Mouse (Mus musculus) megakaryocyte, embryonic 14.5 days (primary cell): ENCODE measurements around the gene Hist1h2bn. TPM values are rescaled to one million over a fixed set of nuclear protein-coding genes. Genes with fewer than 3 reads are reported as not detected.
"Not testable (repeated sequence)": the region's sequence is repeated elsewhere in the genome, so short reads cannot be mapped to it uniquely, and the experiment has no call there.

Experiments
- H3K27me3 ChIP-seq: replicated peaks from 2 replicates; pipeline ENCODE3; 2012; ENCODE audit warnings: inconsistent platforms
- H3K36me3 ChIP-seq: replicated peaks from 2 replicates; pipeline ENCODE3; 2012; ENCODE audit warnings: low read length, inconsistent platforms, mixed read lengths
- H3K4me1 ChIP-seq: 2 replicates; pipeline ENCODE4 v1.6.1; 2012; ENCODE audit warnings: inconsistent platforms
- H3K4me3 ChIP-seq: replicated peaks from 2 replicates; pipeline ENCODE3; 2012; ENCODE audit warnings: moderate library complexity, mild to moderate bottlenecking, inconsistent platforms
- H3K9me3 ChIP-seq: 2 replicates; pipeline ENCODE4 v1.6.1; 2012; ENCODE audit warnings: inconsistent platforms
- FLI1 ChIP-seq: IDR thresholded peaks from 2 replicates; pipeline ENCODE4 v1.6.1; 2012; ENCODE audit warnings: low read length, inconsistent platforms, mixed read lengths
- GATA1 ChIP-seq: IDR thresholded peaks from 3 replicates; pipeline ENCODE4 v1.6.1; 2012; ENCODE audit warnings: mixed read lengths, low read length, inconsistent platforms, borderline replicate concordance
- polyA plus RNA-seq: library from polyadenylated mRNA; stranded (reverse); fragments of >175 nt; gene quantifications from 2 replicates; pipeline ENCODE4 v1.2.3, GENCODE M21; 2012; ENCODE audit warnings: low replicate concordance; ENCODE audit not compliant: insufficient read depth

The Hist1h2bn gene
- polyA plus RNA-seq, 1 experiment, result 7.1 TPM

DNA sequence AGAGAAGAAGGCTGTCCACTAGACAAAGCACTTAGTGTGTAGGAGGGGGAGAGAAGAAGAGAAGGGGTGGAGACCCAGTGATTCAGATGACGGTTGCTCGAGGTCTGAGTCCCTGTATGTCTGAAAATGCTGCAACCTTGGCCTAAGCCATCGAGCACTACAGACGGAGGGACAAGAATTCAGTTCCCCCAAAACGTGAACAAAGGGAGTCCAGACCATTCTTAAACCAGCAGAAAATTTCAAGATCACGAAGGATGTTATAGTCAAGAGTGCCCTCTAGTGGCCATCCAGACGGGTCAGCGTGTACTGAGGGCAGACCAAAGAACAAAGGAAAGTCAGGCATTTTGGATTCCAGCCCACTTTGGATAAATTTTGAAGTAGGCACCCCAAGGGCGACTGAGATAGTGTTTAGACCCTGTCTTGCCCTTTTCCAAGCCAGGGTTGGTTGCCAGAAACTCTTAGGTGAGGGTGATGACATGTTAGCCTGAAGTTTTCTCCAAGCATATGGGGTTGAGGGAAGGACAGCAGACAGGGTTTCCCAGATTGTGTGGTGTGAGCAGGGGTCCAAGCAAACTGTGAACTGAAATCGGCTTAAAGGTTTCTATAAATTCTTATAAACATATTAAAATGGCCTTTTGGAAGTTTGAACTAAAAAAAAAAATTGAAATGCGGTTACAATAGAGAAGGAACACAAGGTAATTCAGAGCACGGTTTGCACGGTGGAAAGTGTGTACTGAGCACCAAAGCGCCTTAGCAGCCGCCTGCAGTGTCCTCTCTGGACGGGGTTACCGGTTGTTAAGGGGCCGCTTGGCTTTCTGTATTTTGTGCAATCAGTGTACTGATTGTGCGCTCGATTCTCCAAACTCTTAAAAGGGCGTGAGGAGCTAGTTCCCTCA, 19.7 kb upstream of the Hist1h2bn start:
- TF ChIP-seq FLI1, result no peak
- no peak for TF ChIP-seq GATA1
- Histone ChIP-seq H3K36me3 (no peaks in the 10 kb centered on the region), H3K27me3 (no peaks in the 10 kb centered on the region), H3K4me3 (peak overlapping the region; percentile 88), H3K9me3 (no peaks in the 10 kb centered on the region), H3K4me1 (peaks cover 51% of the 10 kb centered on the region)

GRCm38 (mm10) chr13:21734906-21735767, 18.8 kb upstream of the Hist1h2bn start, which contains the start of gene Hist1h4j:
Gene Hist1h4j, plus strand, starts transcription at chr13:21735064.
- H3K9me3 ChIP-seq, H3K36me3 ChIP-seq, H3K27me3 ChIP-seq: not testable (repeated sequence)
- Histone ChIP-seq H3K4me3 (peak within 1 kb of the TSS; percentile 88), H3K4me1 (peaks cover 48% of the 10 kb centered on the region)

DNA sequence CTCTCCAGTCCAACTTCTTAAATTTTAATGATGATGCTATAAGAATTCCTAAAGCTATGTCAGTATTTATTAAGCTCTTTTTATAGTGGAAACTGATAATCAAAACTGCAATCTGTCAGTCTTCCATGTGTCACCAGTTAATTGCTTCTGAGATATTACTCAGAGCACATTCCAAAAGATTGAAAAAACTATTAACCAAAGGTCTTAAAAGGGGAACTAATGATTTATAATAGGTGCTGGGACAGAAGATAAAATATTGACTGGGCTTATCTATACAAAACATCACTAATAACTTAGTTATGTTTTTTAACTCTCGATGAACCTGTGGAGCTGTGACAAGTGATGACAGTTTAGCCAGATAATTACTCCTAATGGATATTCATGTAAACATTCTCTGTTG, 8.9 kb upstream of the Hist1h2bn start:
- no peak overlapping the region for H3K4me3 ChIP-seq
- peaks cover 21% of the 10 kb centered on the region for H3K4me1 ChIP-seq
- H3K27me3 ChIP-seq, result no peaks in the 10 kb centered on the region
- TF ChIP-seq GATA1 (no peak), FLI1 (no peak)
- H3K9me3 ChIP-seq, result no peaks in the 10 kb centered on the region
- H3K36me3 ChIP-seq, result no peaks in the 10 kb centered on the region

GRCm38 (mm10) chr13:21749387-21750158, 4.3 kb upstream of the Hist1h2bn start:
- peak overlapping the region; percentile 87 for H3K4me3 ChIP-seq
- H3K27me3 ChIP-seq, result no peaks in the 10 kb centered on the region
- H3K36me3 ChIP-seq, result no peaks in the 10 kb centered on the region
- no peaks in the 10 kb centered on the region for H3K9me3 ChIP-seq
- TF ChIP-seq GATA1 (no peak), FLI1 (no peak)
- peaks cover 56% of the 10 kb centered on the region for H3K4me1 ChIP-seq

DNA sequence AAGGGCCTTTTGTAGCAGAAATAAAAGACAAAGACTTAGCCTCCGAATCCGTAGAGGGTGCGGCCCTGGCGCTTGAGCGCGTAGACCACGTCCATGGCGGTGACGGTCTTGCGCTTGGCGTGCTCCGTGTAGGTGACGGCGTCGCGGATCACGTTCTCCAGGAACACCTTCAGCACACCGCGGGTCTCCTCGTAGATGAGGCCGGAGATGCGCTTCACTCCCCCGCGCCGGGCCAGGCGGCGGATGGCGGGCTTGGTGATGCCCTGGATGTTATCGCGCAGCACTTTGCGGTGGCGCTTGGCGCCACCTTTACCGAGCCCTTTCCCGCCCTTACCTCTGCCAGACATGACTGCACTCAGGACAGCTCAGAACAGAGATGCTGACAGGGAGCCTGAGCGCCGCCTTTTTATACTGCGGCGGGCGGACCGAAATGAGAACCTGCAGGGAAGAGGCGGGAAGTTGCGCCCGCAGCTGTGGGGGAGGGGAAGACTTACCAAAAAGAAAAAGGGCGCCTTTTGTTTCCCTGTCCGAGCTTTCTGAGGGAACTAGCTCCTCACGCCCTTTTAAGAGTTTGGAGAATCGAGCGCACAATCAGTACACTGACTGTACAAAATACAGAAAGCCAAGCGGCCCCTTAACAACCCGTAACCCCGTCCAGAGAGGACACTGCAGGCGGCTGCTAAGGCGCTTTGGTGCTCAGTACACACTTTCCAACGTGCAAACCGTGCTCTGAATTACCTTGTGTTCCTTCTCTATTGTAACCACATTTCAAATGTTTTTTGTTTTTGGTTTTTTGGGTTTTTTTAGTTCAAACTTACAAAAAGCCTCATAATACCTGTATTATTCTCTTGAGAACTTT, 3.5 kb upstream of the Hist1h2bn start, which contains the start of gene Hist1h4k:
Gene Hist1h4k (minus strand): TSS at position 347 of the 859 bp plus-strand sequence.
- not testable (repeated sequence) for H3K27me3 ChIP-seq, H3K9me3 ChIP-seq, H3K36me3 ChIP-seq
- Histone ChIP-seq H3K4me1 (peaks cover 60% of the 10 kb centered on the region), H3K4me3 (peak within 1 kb of the TSS; percentile 87)

- Histone ChIP-seq H3K4me3 (no peak overlapping the region), H3K4me1 (peaks cover 60% of the 10 kb centered on the region), H3K36me3 (no peaks in the 10 kb centered on the region), H3K9me3 (no peaks in the 10 kb centered on the region), H3K27me3 (no peaks in the 10 kb centered on the region)
- no peak for TF ChIP-seq GATA1
Measured at GRCm38 (mm10) chr13:21751417-21751816, 2.5 kb upstream of the Hist1h2bn start.

- H3K27me3 ChIP-seq, result no peaks in the 10 kb centered on the region
- peaks cover 60% of the 10 kb centered on the region for H3K4me1 ChIP-seq
- no peak overlapping the region for H3K4me3 ChIP-seq
- TF ChIP-seq FLI1 (no peak), GATA1 (no peak)
- H3K9me3 ChIP-seq, result no peaks in the 10 kb centered on the region
- no peaks in the 10 kb centered on the region for H3K36me3 ChIP-seq
Measured at GRCm38 (mm10) chr13:21751827-21752226, 2.1 kb upstream of the Hist1h2bn start.

GRCm38 (mm10) chr13:21752356-21752755, 1.6 kb upstream of the Hist1h2bn start:
- H3K4me3 ChIP-seq, result peak overlapping the region; percentile 39
- no peaks in the 10 kb centered on the region for H3K27me3 ChIP-seq
- no peaks in the 10 kb centered on the region for H3K36me3 ChIP-seq
- H3K9me3 ChIP-seq, result no peaks in the 10 kb centered on the region
- TF ChIP-seq FLI1 (no peak), GATA1 (no peak)
- H3K4me1 ChIP-seq, result peaks cover 58% of the 10 kb centered on the region

- H3K9me3 ChIP-seq, result no peaks in the 10 kb centered on the region
- peak overlapping the region; percentile 86 for H3K4me3 ChIP-seq
- peaks cover 54% of the 10 kb centered on the region for H3K4me1 ChIP-seq
- H3K36me3 ChIP-seq, result no peaks in the 10 kb centered on the region
- TF ChIP-seq GATA1 (no peak), FLI1 (no peak)
- no peaks in the 10 kb centered on the region for H3K27me3 ChIP-seq
Measured at GRCm38 (mm10) chr13:21753051-21753523, 836 bp upstream of the Hist1h2bn start.

DNA sequence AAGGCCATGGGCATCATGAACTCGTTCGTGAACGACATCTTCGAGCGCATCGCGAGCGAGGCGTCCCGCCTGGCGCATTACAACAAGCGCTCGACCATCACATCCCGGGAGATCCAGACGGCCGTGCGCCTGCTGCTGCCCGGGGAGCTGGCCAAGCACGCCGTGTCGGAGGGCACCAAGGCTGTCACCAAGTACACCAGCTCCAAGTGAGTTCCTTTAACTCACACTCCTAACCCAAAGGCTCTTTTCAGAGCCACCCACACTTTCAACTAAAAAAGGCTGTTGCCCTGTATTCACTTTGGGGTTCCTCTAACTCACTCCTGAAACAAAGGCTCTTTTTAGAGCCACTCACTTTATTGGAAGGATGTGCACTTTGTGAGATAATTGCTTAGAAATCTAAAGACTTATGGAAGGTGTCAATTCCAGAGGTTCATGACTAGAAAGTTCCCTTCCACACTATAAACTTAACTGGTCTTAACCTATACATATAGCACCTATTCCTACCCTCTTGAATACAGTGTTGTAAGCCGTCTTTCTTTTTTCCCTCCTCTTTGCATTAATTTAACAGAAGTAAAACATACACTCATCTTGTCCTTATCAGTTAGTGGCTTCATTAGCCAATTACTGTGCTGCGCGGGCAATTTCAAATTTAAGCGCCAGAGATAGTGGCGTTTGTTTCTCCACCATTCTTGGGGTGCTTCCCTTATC, 525 bp downstream of the Hist1h2bn start:
- not testable (repeated sequence) for H3K27me3 ChIP-seq, H3K36me3 ChIP-seq, H3K9me3 ChIP-seq
- Histone ChIP-seq H3K4me3 (peak overlapping the region; percentile 85), H3K4me1 (peaks cover 49% of the 10 kb centered on the region)
